Mouse (Mus musculus): ENCODE measurements at regions not wholly inside any gene's neighbourhood (a gene's known extent, or its start where the extent isn't known, plus 50 kb on each side); places are given as distances from the start of the nearest gene placed in this dataset.
A peak's percentile ranks its signal among the peaks of the same experiment; 100 is the strongest.

DNA sequence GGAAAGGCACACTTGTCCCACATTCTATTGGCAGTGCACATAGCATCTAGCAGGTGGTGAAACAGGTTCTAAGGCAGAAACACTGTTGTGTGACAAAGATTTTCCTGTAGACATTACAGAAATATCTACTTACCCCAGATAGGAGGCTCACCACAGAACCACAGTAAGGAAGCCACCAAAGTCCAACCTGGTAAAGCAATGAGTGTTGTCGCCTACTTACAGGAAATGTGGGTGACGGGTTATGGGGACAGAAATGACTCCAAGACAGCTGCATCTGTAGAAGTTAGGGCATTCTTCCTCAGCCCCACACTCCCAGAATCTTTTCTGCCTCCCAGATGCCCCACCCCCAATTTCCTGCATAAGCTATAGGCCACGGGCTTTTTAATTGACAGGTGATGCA is 97.6 kb upstream of the Kcnk2 start:
- Histone ChIP-seq H3K27ac (no peak overlapping the region), H3K4me3 (no peak overlapping the region)
- TF ChIP-seq CTCF (conservative IDR thresholded peaks at IDR 0.05), result no peak
- no peak for DNase-seq (ENCODE audit: low spot score in 2 of 2)

DNA sequence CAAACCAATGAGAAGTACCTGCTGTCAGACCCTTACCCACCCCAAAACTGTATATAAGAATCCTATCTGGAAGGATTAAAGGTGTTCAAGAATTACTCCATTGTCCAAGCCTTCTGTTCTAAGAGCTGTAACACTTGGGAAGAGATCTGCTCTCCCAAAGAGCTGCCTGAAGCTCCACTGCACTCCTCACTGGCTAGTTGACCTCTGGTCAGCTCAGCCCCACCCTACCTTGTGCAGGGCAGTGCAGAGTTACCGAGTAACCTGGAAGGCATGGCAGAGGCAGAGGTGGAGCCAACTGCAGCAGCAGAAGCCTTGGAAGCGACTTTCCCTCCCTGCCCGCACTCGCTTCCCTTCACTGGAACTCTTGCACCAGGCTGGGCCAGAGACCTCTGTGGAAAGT is 97.1 kb upstream of the Kcnk2 start:
- no peak overlapping the region for H3K27ac ChIP-seq
- no peak for DNase-seq (ENCODE audit: low spot score in 2 of 2)
- H3K4me3 ChIP-seq, result no peak overlapping the region
- no peak for TF ChIP-seq CTCF (conservative IDR thresholded peaks at IDR 0.05)

DNA sequence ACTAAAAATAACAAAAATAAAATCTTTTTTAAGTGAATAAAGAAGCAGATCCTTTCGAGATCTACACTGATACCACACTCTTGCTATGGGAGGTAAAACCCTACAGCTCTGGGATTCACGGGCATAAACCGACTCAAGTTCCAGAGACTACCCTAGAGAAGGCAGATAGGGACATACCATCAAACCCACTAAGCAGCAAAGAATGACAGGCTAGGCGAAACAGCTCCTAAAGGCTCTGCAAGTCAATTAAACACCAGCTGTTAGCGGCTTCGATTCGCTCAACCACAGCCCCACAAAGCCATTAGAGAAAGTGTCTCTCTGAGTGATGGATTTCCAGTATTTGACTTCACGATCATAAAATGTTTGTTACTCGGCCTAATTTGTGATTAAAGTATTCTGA is 95.0 kb upstream of the Kcnk2 start:
- no peak overlapping the region for H3K4me3 ChIP-seq
- no peak for TF ChIP-seq CTCF (conservative IDR thresholded peaks at IDR 0.05)
- DNase-seq (ENCODE audit: low spot score in 2 of 2), result no peak
- no peak overlapping the region for H3K27ac ChIP-seq

DNA sequence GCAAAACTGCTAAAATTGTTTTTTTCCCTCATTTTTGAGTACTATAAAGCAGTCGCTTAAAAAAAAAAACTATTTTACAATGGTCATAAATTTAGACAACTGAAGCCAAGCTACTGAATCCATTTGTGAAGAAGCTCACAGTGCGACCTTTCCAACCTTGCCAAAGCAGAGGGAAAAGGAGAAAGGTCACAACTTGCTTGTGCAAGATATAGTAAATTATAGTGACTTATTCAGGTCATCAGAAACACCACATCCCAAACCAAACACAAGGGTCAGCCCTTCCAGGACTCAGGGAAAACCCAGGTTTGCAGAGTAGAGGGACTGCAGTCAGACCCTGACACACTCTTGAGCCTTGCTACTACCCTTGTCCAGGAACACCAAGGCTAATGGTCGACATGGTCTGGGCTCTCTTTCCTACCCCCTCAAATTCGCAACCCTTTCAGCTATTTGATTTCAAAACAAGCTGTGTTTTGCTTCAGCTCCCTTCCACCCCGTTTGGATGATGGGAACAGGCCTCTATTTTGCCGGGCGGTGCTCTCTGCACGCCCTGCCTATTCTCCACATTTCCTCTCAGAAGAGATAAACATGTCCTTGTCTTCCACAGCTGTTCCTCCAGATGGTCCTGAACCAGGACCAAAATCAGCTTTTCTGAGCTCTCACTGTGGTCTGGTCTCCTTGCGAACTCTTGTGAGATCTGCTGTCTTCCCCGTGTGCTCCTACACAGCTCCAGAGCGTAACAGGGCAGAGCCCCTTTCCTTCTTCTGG is 93.5 kb upstream of the Kcnk2 start:
- H3K4me3 ChIP-seq, result no peak overlapping the region
- TF ChIP-seq CTCF (conservative IDR thresholded peaks at IDR 0.05), result no peak
- peak overlapping the region; percentile 46; the same call in 1 of the 2 replicates for H3K27ac ChIP-seq
- peak; percentile 55 to 58 for DNase-seq (ENCODE audit: low spot score in 2 of 2)

- DNase-seq (ENCODE audit: low spot score in 2 of 2), result no peak
- Histone ChIP-seq H3K4me3 (no peak overlapping the region), H3K27ac (no peak overlapping the region)
- TF ChIP-seq CTCF (conservative IDR thresholded peaks at IDR 0.05), result no peak
These were observed 92.8 kb upstream of the Kcnk2 start for GRCm38 (mm10) chr1:189494896-189495295.

- DNase-seq (ENCODE audit: low spot score in 2 of 2), result no peak
- no peak for TF ChIP-seq CTCF (conservative IDR thresholded peaks at IDR 0.05)
- Histone ChIP-seq H3K27ac (no peak overlapping the region), H3K4me3 (no peak overlapping the region)
These were observed 83.3 kb upstream of the Kcnk2 start for GRCm38 (mm10) chr1:189485336-189485735.

GRCm38 (mm10) chr1:189483331-189483730 is 81.3 kb upstream of the Kcnk2 start:
- no peak overlapping the region for H3K4me3 ChIP-seq
- no peak for TF ChIP-seq CTCF (conservative IDR thresholded peaks at IDR 0.05)
- no peak overlapping the region for H3K27ac ChIP-seq
- no peak for DNase-seq (ENCODE audit: low spot score in 2 of 2)

DNA sequence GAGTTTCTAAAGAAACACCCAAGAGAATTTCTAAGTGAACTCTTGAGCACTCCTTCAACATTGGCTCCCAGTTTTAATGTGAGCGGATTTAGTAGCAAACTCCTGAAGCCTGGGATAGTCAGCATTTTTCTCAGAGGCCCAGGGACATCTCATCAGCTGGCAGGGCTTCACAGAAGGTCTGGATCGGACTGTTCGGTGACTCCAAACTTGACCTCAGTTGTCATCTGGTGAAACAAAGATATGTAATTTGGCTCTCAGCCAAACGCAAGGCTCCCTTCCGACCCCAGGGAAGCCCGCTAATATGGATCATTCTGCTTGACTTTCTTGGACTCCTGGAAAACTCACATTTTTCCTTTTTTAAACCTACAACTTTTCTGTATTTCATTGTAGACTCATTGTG is 76.0 kb upstream of the Kcnk2 start:
- Histone ChIP-seq H3K27ac (no peak overlapping the region), H3K4me3 (no peak overlapping the region)
- no peak for DNase-seq (ENCODE audit: low spot score in 2 of 2)
- TF ChIP-seq CTCF (conservative IDR thresholded peaks at IDR 0.05), result no peak

GRCm38 (mm10) chr1:189476796-189477195 is 74.7 kb upstream of the Kcnk2 start:
- no peak for DNase-seq (ENCODE audit: low spot score in 2 of 2)
- no peak for TF ChIP-seq CTCF (conservative IDR thresholded peaks at IDR 0.05)
- no peak overlapping the region for H3K27ac ChIP-seq
- no peak overlapping the region for H3K4me3 ChIP-seq

DNA sequence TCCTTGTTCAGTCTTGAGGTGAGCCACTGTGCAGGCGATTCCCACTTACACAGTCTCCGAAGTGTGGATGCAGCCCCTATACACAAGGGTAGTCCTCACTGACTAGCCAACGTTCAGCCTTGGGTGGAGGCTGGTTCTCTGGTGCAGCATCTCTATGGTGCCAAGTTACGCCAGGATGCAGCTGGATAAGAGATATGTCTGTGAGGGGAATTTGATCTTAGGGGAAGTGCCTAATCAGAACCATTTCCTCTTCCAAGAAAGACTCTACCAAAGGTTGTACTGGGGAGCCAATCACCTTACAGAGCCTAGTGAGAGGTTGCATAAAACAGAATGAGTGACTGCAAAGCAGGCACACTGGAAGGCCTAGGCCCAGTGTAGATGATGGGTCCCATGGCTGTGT is 71.0 kb upstream of the Kcnk2 start:
- DNase-seq (ENCODE audit: low spot score in 2 of 2), result no peak
- no peak for TF ChIP-seq CTCF (conservative IDR thresholded peaks at IDR 0.05)
- no peak overlapping the region for H3K4me3 ChIP-seq
- H3K27ac ChIP-seq, result no peak overlapping the region

DNA sequence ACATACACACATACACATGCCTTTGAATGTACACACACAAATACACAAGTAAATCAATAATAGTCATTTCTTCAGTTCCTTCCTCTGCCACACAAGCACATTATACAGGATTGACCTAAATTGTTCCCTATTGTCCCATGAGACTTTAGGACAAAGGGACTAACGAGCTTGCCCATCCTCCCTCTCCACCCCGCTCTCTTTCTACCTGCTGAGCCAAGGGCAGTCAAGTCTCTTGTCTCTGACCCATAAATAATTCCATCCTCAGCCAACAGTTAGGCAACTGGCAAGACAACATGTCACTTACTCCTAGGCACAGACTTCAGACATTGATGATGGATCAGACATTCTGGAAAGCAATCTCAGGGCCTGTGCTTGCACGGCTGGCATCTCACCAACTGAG is 56.3 kb upstream of the Kcnk2 start:
- DNase-seq (ENCODE audit: low spot score in 2 of 2), result no peak
- H3K4me3 ChIP-seq, result no peak overlapping the region
- no peak for TF ChIP-seq CTCF (conservative IDR thresholded peaks at IDR 0.05)
- H3K27ac ChIP-seq, result no peak overlapping the region

Data from layer of hippocampus, adult 2 months (tissue).